Mouse (Mus musculus) kidney, embryonic 14.5 days (tissue): Measurements from ENCODE around the gene Pttg1. TPM values are rescaled to one million over a fixed set of nuclear protein-coding genes. Genes with fewer than 3 reads are reported as not detected.

ENCODE experiments used
- ATAC-seq: fragments of 200-750 bp; cut with Nextera tagmentation; 2 replicates; pipeline ENCODE4 v1.8.0; 2017; ENCODE audit warnings: moderate number of reproducible peaks, mild to moderate bottlenecking, moderate TSS enrichment, moderate library complexity; ENCODE audit not compliant: low FRiP score, low TSS enrichment
- H3K27ac ChIP-seq: fragments of 300-500 bp; sonication (generic); 2 replicates; pipeline ENCODE4 v1.5.1; 2014; ENCODE audit warnings: low read depth, mild to moderate bottlenecking, low read length, moderate library complexity, mixed read lengths
- H3K27me3 ChIP-seq: fragments of 300-500 bp; sonication (generic); 2 replicates; pipeline ENCODE4 v1.6.1; 2014; ENCODE audit warnings: mild to moderate bottlenecking, low read length; ENCODE audit not compliant: control insufficient read depth, insufficient read depth
- H3K36me3 ChIP-seq: fragments of 300-500 bp; sonication (generic); 2 replicates; pipeline ENCODE4 v1.6.1; 2014; ENCODE audit warnings: low read length, mixed read lengths; ENCODE audit not compliant: control insufficient read depth, insufficient read depth
- H3K4me1 ChIP-seq: fragments of 300-500 bp; sonication (generic); 2 replicates; pipeline ENCODE4 v1.6.1; 2014; ENCODE audit warnings: low read length, mixed read lengths; ENCODE audit not compliant: control insufficient read depth, insufficient read depth
- H3K4me2 ChIP-seq: fragments of 300-500 bp; sonication (generic); replicated peaks from 2 replicates; pipeline ENCODE4 v1.6.1; 2014; ENCODE audit warnings: low read depth, mild to moderate bottlenecking, low read length
- H3K4me3 ChIP-seq: fragments of 300-500 bp; sonication (generic); 2 replicates; pipeline ENCODE4 v1.5.1; 2014; ENCODE audit warnings: mild to moderate bottlenecking, low read length
- H3K9ac ChIP-seq: fragments of 300-500 bp; sonication (generic); 2 replicates; pipeline ENCODE4 v1.6.1; 2014; ENCODE audit warnings: low read depth, mild to moderate bottlenecking, low read length, moderate library complexity
- H3K9me3 ChIP-seq: fragments of 300-500 bp; sonication (generic); 2 replicates; pipeline ENCODE4 v1.6.1; 2016; ENCODE audit warnings: low read length; ENCODE audit not compliant: control insufficient read depth
- WGBS: fragments of 180-500 bp; shearing (Covaris S2); extraction: QIAGEN DNeasy Blood & Tissue Kit; methylation state at CpG from one replicate; pipeline ENCODE4 v1.1.7; 2014; 5-methylcytosine and 5-hydroxymethylcytosine counted together
- polyA plus RNA-seq: library from polyadenylated mRNA; unstranded; fragments of >200 nt; fragmentation: Nextera tagmentation; extraction: Ambion mirVana; gene quantifications from 2 replicates; pipeline ENCODE4 v1.2.1, GENCODE M21; 2014

The Pttg1 gene
- polyA plus RNA-seq, 1 experiment from 2014 or later = 105 TPM

- Histone ChIP-seq H3K4me2 (peak overlapping the region; percentile 81), H3K9me3 (no peaks in the 10 kb centered on the region), H3K27ac (peak overlapping the region; percentile 38; the same call in 1 of the 2 replicates), H3K27me3 (no peaks in the 10 kb centered on the region), H3K36me3 (no peaks in the 10 kb centered on the region), H3K9ac (peak overlapping the region; percentile 60), H3K4me3 (peak overlapping the region; percentile 31), H3K4me1 (0 out of 2 replicates have a peak, but pooled peaks cover 5% of the 10 kb centered on the region)
- peak; percentile 90 for ATAC-seq
- WGBS = 2% methylated on average over 18 of the region's 18 CpGs
These were observed 40.9 kb downstream of the Pttg1 start for GRCm38 (mm10) chr11:43385055-43385649.

DNA sequence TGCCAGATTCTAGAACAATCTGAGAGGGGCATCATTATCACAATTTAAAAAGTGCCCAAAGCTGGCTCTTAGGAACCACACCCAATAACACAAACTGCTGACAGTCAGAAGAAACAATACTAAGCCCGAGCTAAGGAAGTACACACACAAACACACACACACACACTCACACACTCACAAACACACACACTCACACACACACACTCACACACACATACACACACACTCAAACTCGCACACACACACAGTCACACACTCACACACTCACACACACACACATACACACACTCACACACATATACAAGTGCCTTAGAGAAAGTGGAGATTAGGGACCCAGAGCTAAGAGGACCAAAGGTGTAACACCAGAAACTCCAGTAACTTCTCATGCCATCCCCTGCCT is 42.5 kb downstream of the Pttg1 start:
- Histone ChIP-seq H3K4me3 (no peak overlapping the region), H3K4me1 (0 out of 2 replicates have a peak, but pooled peaks cover 5% of the 10 kb centered on the region), H3K27ac (no peak overlapping the region), H3K27me3 (no peaks in the 10 kb centered on the region), H3K9me3 (no peaks in the 10 kb centered on the region), H3K4me2 (no peak overlapping the region), H3K9ac (no peak overlapping the region), H3K36me3 (no peaks in the 10 kb centered on the region)
- no peak for ATAC-seq
- 88% methylated on average over 2 of the region's 2 CpGs for WGBS

- H3K36me3 ChIP-seq = no peaks in the 10 kb centered on the region
- H3K27ac ChIP-seq = no peak overlapping the region
- ATAC-seq = no peak
These were observed 45.1 kb downstream of the Pttg1 start for GRCm38 (mm10) chr11:43380901-43381300.

GRCm38 (mm10) chr11:43379911-43380485 is 46.1 kb downstream of the Pttg1 start:
- Histone ChIP-seq H3K36me3 (no peaks in the 10 kb centered on the region), H3K4me2 (no peak overlapping the region), H3K9me3 (no peaks in the 10 kb centered on the region), H3K27ac (no peak overlapping the region), H3K4me3 (no peak overlapping the region), H3K27me3 (no peaks in the 10 kb centered on the region), H3K9ac (no peak overlapping the region), H3K4me1 (0 out of 2 replicates have a peak, but pooled peaks cover 4% of the 10 kb centered on the region)
- WGBS = 84% methylated on average over 11 of the region's 11 CpGs
- ATAC-seq = no peak

More at GRCm38 (mm10) chr11:43380901-43381300, 45.1 kb downstream of the Pttg1 start:
- Histone ChIP-seq H3K4me3 (no peak overlapping the region), H3K27me3 (no peaks in the 10 kb centered on the region), H3K4me1 (0 out of 2 replicates have a peak, but pooled peaks cover 5% of the 10 kb centered on the region), H3K9ac (no peak overlapping the region), H3K4me2 (no peak overlapping the region), H3K9me3 (no peaks in the 10 kb centered on the region)
- WGBS = 84% methylated on average over 7 of the region's 7 CpGs

- Histone ChIP-seq H3K9ac (no peak overlapping the region), H3K9me3 (no peaks in the 10 kb centered on the region), H3K4me2 (no peak overlapping the region), H3K4me3 (no peak overlapping the region), H3K27me3 (no peaks in the 10 kb centered on the region), H3K4me1 (no peaks in the 10 kb centered on the region), H3K27ac (no peak overlapping the region), H3K36me3 (no peaks in the 10 kb centered on the region)
- 95% methylated on average over 3 of the region's 3 CpGs for whole genome bisulfite sequencing
- ATAC-seq = no peak
These were observed 46.6 kb downstream of the Pttg1 start for GRCm38 (mm10) chr11:43379488-43379887.

- Histone ChIP-seq H3K4me3 (no peak overlapping the region), H3K4me2 (no peak overlapping the region), H3K36me3 (no peaks in the 10 kb centered on the region), H3K27ac (no peak overlapping the region), H3K4me1 (no peaks in the 10 kb centered on the region), H3K27me3 (no peaks in the 10 kb centered on the region), H3K9ac (no peak overlapping the region), H3K9me3 (no peaks in the 10 kb centered on the region)
- 87% methylated on average over 8 of the region's 8 CpGs for WGBS
- no peak for ATAC-seq
These were observed 48.8 kb downstream of the Pttg1 start for GRCm38 (mm10) chr11:43377083-43377850.

DNA sequence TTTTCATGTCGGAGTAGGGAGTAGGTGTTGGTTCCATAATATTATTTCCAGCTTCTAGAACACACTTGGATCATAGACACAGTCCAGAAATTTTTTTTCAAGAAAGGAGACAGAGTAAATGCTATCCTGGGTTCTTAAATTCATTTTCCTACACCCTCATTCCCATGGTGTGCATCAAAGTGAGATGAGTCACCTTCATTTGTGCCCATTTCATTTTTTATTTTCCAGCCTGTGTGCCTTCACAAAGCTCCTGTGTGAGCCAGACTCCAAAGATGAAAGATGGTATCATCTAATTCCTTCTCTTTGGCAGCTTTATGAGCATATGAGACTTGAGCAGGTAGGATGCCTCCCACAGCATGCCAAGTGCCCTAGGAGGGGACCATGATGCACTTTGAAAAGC is 49.5 kb downstream of the Pttg1 start:
- H3K4me3 ChIP-seq = no peak overlapping the region
- no peak overlapping the region for H3K4me2 ChIP-seq
- H3K9ac ChIP-seq = no peak overlapping the region
- no peaks in the 10 kb centered on the region for H3K36me3 ChIP-seq
- no peak for ATAC-seq
- H3K27me3 ChIP-seq = no peaks in the 10 kb centered on the region
- H3K27ac ChIP-seq = no peak overlapping the region
- no peaks in the 10 kb centered on the region for H3K4me1 ChIP-seq
- no peaks in the 10 kb centered on the region for H3K9me3 ChIP-seq
- 95% methylated on average over 1 of the region's 1 CpGs for WGBS

- no peak for ATAC-seq
- no peaks in the 10 kb centered on the region for H3K9me3 ChIP-seq
- H3K36me3 ChIP-seq = no peaks in the 10 kb centered on the region
- H3K27me3 ChIP-seq = no peaks in the 10 kb centered on the region
- no peak overlapping the region for H3K27ac ChIP-seq
- H3K9ac ChIP-seq = no peak overlapping the region
- no peak overlapping the region for H3K4me2 ChIP-seq
- H3K4me1 ChIP-seq = no peaks in the 10 kb centered on the region
- H3K4me3 ChIP-seq = no peak overlapping the region
- WGBS = 80% methylated on average over 6 of the region's 6 CpGs
These were observed 51.1 kb downstream of the Pttg1 start for GRCm38 (mm10) chr11:43374956-43375355.

GRCm38 (mm10) chr11:43373367-43373766 is 52.7 kb downstream of the Pttg1 start:
- Histone ChIP-seq H3K4me2 (no peak overlapping the region), H3K4me1 (no peaks in the 10 kb centered on the region), H3K4me3 (no peak overlapping the region), H3K27ac (no peak overlapping the region), H3K9me3 (no peaks in the 10 kb centered on the region), H3K9ac (no peak overlapping the region), H3K36me3 (no peaks in the 10 kb centered on the region), H3K27me3 (no peaks in the 10 kb centered on the region)
- ATAC-seq = no peak
- WGBS = 78% methylated on average over 3 of the region's 3 CpGs
